Mouse (Mus musculus) neural tube, embryonic 12.5 days (tissue): ENCODE data around the gene Tppp3. TPM values are rescaled to one million over a fixed set of nuclear protein-coding genes. Genes with fewer than 3 reads are reported as not detected.

ENCODE experiments used
- ATAC-seq: fragments of 200-750 bp; cut with Nextera tagmentation; 2 replicates; pipeline ENCODE4 v1.8.0; 2017; ENCODE audit warnings: low read depth, mild to moderate bottlenecking, moderate TSS enrichment, moderate library complexity; ENCODE audit not compliant: low FRiP score
- H3K27ac ChIP-seq: fragments of 300-500 bp; sonication (generic); 2 replicates; pipeline ENCODE4 v1.5.1; 2016
- H3K27me3 ChIP-seq: fragments of 300-500 bp; sonication (generic); replicated peaks from 2 replicates; pipeline ENCODE4 v1.6.1; 2016; ENCODE audit warnings: mild to moderate bottlenecking
- H3K36me3 ChIP-seq: fragments of 300-500 bp; sonication (generic); 2 replicates; pipeline ENCODE4 v1.6.1; 2016; ENCODE audit warnings: mild to moderate bottlenecking
- H3K4me1 ChIP-seq: fragments of 300-500 bp; sonication (generic); 2 replicates; pipeline ENCODE4 v1.6.1; 2016
- H3K4me2 ChIP-seq: fragments of 300-500 bp; sonication (generic); replicated peaks from 2 replicates; pipeline ENCODE4 v1.6.1; 2016; ENCODE audit warnings: mild to moderate bottlenecking
- H3K4me3 ChIP-seq: fragments of 300-500 bp; sonication (generic); 2 replicates; pipeline ENCODE4 v1.5.1; 2016
- H3K9ac ChIP-seq: fragments of 300-500 bp; sonication (generic); 2 replicates; pipeline ENCODE4 v1.6.1; 2016; ENCODE audit warnings: mild to moderate bottlenecking
- H3K9me3 ChIP-seq: fragments of 300-500 bp; sonication (generic); 2 replicates; pipeline ENCODE4 v1.6.1; 2016; ENCODE audit warnings: mild to moderate bottlenecking
- WGBS: fragments of 180-500 bp; shearing (Covaris S2); methylation state at CpG from one replicate; pipeline ENCODE4 v1.1.7; 2016; 5-methylcytosine and 5-hydroxymethylcytosine counted together
- polyA plus RNA-seq: library from polyadenylated mRNA; unstranded; fragments of >200 nt; fragmentation: Nextera tagmentation; extraction: Ambion mirVana; gene quantifications from 2 replicates; pipeline ENCODE4 v1.2.1, GENCODE M21; 2016

The Tppp3 gene
- polyA plus RNA-seq, 1 experiment from 2014 or later: 246 TPM

DNA sequence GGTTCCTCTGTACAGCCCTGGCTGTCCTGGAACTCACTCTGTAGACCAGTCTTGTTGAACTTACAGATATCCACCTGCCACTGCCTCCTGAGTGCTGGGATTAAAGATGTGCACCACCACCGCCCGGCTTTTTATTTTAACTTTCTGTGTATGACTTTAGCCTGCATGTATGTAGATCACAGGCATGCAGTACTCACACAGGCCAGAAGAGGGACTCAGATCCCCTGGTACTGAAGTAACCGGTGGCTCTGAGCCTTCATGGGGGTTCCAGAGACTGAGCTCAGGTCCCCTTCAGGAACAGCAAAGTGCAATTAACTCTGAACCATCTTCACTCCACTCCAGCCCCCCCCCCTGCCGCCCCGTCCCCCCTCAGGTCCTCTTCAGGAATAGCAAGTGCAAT is 32.5 kb downstream of the Tppp3 start:
- H3K27ac ChIP-seq: no peak overlapping the region
- WGBS: 38% methylated on average over 5 of the region's 5 CpGs
- H3K4me3 ChIP-seq: no peak overlapping the region
- ATAC-seq: no peak
- H3K4me2 ChIP-seq: no peak overlapping the region
- no peaks in the 10 kb centered on the region for H3K36me3 ChIP-seq
- no peaks in the 10 kb centered on the region for H3K27me3 ChIP-seq
- H3K4me1 ChIP-seq: peaks cover under 1% of the 10 kb centered on the region; the same call in 1 of the 2 replicates
- H3K9ac ChIP-seq: no peak overlapping the region
- no peaks in the 10 kb centered on the region for H3K9me3 ChIP-seq

- Histone ChIP-seq H3K4me1 (peaks cover 12% of the 10 kb centered on the region; the same call in 1 of the 2 replicates), H3K9me3 (no peaks in the 10 kb centered on the region), H3K4me3 (no peak overlapping the region), H3K9ac (no peak overlapping the region), H3K36me3 (no peaks in the 10 kb centered on the region), H3K4me2 (no peak overlapping the region), H3K27ac (no peak overlapping the region), H3K27me3 (no peaks in the 10 kb centered on the region)
- ATAC-seq: no peak
- 90% methylated on average over 5 of the region's 5 CpGs for WGBS
Observed at GRCm38 (mm10) chr8:105437078-105437748, 34.1 kb downstream of the Tppp3 start.

DNA sequence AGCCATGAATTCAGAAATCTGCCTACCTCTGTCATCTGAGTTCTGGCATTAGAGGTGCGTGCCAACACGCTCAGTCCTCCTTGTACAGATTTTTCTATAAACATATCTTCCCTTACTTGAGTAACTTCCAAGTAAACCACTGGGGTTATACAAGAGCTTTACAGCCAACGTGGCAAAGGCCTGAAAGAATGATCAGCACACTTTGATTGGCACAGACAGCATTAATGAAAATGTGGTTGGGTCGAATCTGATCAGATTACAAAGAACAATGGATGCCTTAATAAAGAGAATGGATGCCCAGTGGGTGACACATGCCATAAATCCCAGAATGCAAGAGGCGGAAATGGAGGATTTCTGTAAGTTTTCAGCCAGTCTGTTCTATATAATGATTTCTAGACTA is 35.1 kb downstream of the Tppp3 start:
- Histone ChIP-seq H3K4me3 (no peak overlapping the region), H3K4me2 (no peak overlapping the region), H3K9me3 (no peaks in the 10 kb centered on the region), H3K27me3 (no peaks in the 10 kb centered on the region), H3K27ac (no peak overlapping the region), H3K9ac (no peak overlapping the region), H3K36me3 (no peaks in the 10 kb centered on the region), H3K4me1 (peaks cover 22% of the 10 kb centered on the region)
- WGBS: 72% methylated on average over 5 of the region's 5 CpGs
- no peak for ATAC-seq

- Histone ChIP-seq H3K9me3 (no peaks in the 10 kb centered on the region), H3K27ac (no peak overlapping the region), H3K4me1 (peaks cover 22% of the 10 kb centered on the region), H3K36me3 (no peaks in the 10 kb centered on the region), H3K9ac (no peak overlapping the region), H3K4me3 (no peak overlapping the region), H3K27me3 (no peaks in the 10 kb centered on the region), H3K4me2 (no peak overlapping the region)
- WGBS: 74% methylated on average over 5 of the region's 5 CpGs
- ATAC-seq: no peak
Observed at GRCm38 (mm10) chr8:105434136-105434535, 37.2 kb downstream of the Tppp3 start.

GRCm38 (mm10) chr8:105433511-105433910 is 37.8 kb downstream of the Tppp3 start:
- no peaks in the 10 kb centered on the region for H3K36me3 ChIP-seq
- no peak overlapping the region for H3K27ac ChIP-seq
- H3K9ac ChIP-seq: no peak overlapping the region
- H3K4me1 ChIP-seq: peaks cover 22% of the 10 kb centered on the region
- no peaks in the 10 kb centered on the region for H3K9me3 ChIP-seq
- 43% methylated on average over 5 of the region's 5 CpGs for WGBS
- no peak for ATAC-seq
- no peak overlapping the region for H3K4me2 ChIP-seq
- H3K4me3 ChIP-seq: no peak overlapping the region
- no peaks in the 10 kb centered on the region for H3K27me3 ChIP-seq

DNA sequence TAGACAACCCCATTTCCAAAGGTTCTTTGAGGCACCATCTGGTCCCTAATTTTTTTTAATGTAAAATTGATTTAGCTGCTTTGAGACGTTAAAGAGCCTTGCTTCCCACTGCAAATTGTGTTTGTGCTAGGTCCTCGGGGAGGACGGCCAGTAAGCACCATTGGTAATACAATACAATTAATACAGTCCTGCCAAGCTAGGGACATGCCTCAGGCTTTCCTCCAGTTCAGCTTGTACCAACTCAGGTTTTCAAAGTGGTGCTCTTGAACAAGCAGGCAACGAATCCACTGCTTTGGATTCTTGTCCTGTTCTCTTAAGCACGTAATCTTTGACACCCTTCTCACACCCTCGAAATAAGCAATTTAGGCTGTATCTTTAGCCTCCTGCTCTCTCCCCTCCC is 38.3 kb downstream of the Tppp3 start:
- Histone ChIP-seq H3K9ac (no peak overlapping the region), H3K36me3 (no peaks in the 10 kb centered on the region), H3K4me2 (no peak overlapping the region), H3K9me3 (no peaks in the 10 kb centered on the region), H3K27ac (no peak overlapping the region), H3K4me3 (no peak overlapping the region), H3K4me1 (peaks cover 22% of the 10 kb centered on the region), H3K27me3 (no peaks in the 10 kb centered on the region)
- WGBS: 49% methylated on average over 6 of the region's 6 CpGs
- no peak for ATAC-seq

DNA sequence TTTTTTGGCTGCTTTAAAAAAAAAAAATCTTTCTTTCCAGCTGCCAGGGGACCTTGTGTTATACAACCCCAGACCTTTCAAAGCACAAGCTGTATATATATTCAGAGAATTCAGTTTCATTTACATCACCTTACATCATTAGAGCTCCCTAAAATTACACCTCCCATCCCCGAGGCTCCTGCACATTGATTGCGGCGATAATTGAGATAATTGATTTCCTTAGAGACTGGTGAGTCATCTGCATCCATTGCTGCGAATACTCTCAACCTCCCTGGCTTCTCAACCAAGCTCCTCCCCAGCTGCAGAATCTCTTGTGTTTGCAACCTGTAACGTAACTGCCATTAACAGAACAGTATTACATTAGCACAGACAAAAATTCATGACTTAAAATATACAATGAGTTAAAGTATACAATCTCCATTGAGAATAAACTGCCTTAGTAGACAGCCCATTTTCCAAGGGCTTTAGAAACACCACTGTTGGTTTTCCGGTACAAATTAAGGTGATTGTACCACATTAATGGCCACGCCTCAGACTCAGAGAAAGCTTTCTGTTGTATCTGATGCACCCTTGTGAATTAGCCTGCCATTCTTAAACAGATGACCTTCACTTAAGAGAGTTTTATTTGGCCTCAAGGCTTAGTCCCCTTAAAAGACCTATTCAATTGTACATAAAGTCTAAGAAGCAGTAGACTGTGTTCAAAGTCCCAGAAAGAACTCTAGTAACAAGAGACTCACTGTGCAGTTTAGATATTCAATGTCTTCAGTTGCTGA is 39.4 kb downstream of the Tppp3 start:
- no peak overlapping the region for H3K4me2 ChIP-seq
- H3K9me3 ChIP-seq: no peaks in the 10 kb centered on the region
- H3K4me3 ChIP-seq: no peak overlapping the region
- H3K4me1 ChIP-seq: peaks cover 22% of the 10 kb centered on the region
- WGBS: 29% methylated on average over 7 of the region's 7 CpGs
- H3K27ac ChIP-seq: no peak overlapping the region
- H3K36me3 ChIP-seq: no peaks in the 10 kb centered on the region
- no peaks in the 10 kb centered on the region for H3K27me3 ChIP-seq
- H3K9ac ChIP-seq: no peak overlapping the region
- ATAC-seq: no peak; the same call in 1 of the 2 replicates

DNA sequence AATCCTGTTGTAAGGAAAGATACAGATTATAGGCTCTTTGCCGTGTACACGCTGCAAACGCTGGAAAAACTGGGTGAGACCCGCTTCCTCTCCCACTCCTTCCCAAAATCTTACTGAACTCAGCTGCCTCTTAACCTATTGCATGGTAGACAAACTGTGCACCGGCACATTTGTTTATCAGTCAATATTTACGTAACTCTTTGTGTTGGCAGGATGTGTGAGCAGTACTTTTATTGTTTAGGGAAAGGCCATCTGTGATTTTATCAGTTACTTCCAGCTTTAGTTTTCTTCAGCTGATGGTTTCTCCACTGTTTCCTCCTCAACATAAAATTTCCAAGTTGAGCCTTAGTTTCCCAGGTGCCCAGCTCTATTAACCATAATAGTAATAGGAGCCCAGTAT is 44.4 kb downstream of the Tppp3 start:
- WGBS: 80% methylated on average over 6 of the region's 6 CpGs
- no peaks in the 10 kb centered on the region for H3K27me3 ChIP-seq
- H3K9me3 ChIP-seq: no peaks in the 10 kb centered on the region
- no peak for ATAC-seq
- no peak overlapping the region for H3K9ac ChIP-seq
- H3K27ac ChIP-seq: no peak overlapping the region
- peaks cover 6% of the 10 kb centered on the region for H3K4me1 ChIP-seq
- H3K4me2 ChIP-seq: no peak overlapping the region
- no peaks in the 10 kb centered on the region for H3K36me3 ChIP-seq
- no peak overlapping the region for H3K4me3 ChIP-seq

DNA sequence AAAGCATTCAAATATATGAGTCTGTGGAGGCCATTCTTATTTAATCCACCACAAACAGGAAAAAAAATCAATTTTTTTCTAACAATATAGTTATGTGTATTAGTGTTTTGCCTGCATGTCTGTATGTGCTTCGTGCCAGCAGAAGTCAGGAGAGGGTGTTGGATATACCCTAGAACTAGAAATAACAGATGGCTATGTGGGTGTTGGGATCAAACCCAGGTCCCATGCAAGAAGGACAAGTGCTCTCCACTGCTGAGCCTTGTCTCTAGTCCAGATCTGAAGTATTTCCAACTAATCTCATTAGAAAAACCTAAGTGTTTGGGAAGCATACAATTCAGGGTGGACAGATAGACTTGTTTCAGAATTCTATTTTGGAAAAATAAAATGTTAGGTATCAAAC is 49.3 kb downstream of the Tppp3 start:
- WGBS: 72% methylated on average over 1 of the region's 1 CpGs
- ATAC-seq: no peak
- no peak overlapping the region for H3K27ac ChIP-seq

DNA sequence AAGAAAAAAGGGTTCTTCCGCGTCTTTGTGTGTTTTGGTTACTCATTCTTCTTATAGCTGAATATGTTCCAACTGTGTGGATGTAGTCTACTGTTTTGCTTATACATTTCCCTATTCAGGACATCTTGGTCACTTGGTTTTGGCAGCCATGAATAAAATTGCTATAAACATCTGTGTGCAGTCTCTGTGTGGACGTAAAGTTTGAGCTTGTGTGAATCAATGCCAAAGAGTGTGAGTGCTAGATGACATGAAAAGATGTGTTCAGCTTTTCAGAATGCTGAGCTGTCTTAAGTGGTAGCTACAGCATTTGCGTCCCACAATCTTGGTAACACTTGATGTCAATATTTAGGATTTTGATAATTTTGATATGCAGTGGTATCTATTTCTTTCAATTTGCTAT is 51.5 kb downstream of the Tppp3 start:
- WGBS: 92% methylated on average over 4 of the region's 4 CpGs
- H3K9ac ChIP-seq: no peak overlapping the region
- no peak overlapping the region for H3K27ac ChIP-seq
- no peaks in the 10 kb centered on the region for H3K4me1 ChIP-seq
- peaks cover 4% of the 10 kb centered on the region; the same call in 1 of the 2 replicates for H3K9me3 ChIP-seq
- H3K4me2 ChIP-seq: no peak overlapping the region
- no peaks in the 10 kb centered on the region for H3K36me3 ChIP-seq
- no peaks in the 10 kb centered on the region for H3K27me3 ChIP-seq
- no peak overlapping the region for H3K4me3 ChIP-seq
- no peak for ATAC-seq

More for the DNA sequence above, 49.3 kb downstream of the Tppp3 start:
- no peaks in the 10 kb centered on the region for H3K4me1 ChIP-seq
- H3K9ac ChIP-seq: no peak overlapping the region
- no peak overlapping the region for H3K4me2 ChIP-seq
- no peak overlapping the region for H3K4me3 ChIP-seq
- H3K9me3 ChIP-seq: peaks cover 2% of the 10 kb centered on the region; the same call in 1 of the 2 replicates
- H3K27me3 ChIP-seq: no peaks in the 10 kb centered on the region
- H3K36me3 ChIP-seq: no peaks in the 10 kb centered on the region

- H3K4me3 ChIP-seq: no peak overlapping the region
- H3K9me3 ChIP-seq: peaks cover 4% of the 10 kb centered on the region; the same call in 1 of the 2 replicates
- no peak overlapping the region for H3K27ac ChIP-seq
- H3K4me2 ChIP-seq: no peak overlapping the region
- H3K4me1 ChIP-seq: no peaks in the 10 kb centered on the region
- H3K9ac ChIP-seq: no peak overlapping the region
- no peaks in the 10 kb centered on the region for H3K36me3 ChIP-seq
- no peak for ATAC-seq
- H3K27me3 ChIP-seq: peaks cover 1% of the 10 kb centered on the region; the same call in 1 of the 2 replicates
- 82% methylated on average over 2 of the region's 2 CpGs for WGBS
Observed at GRCm38 (mm10) chr8:105418992-105419391, 52.3 kb downstream of the Tppp3 start.
